In genomic region chr11:73198190-73198589, GRCm38 (mm10) we compare ENCODE assay signal across 8 mouse cellular contexts. TPM values are rescaled to one million over a fixed set of nuclear protein-coding genes. Genes with fewer than 3 reads are reported as not detected.
DNase-seq lines count a peak whose midpoint lies in the region; ATAC-seq lines count a peak whose summit lies in the region.

No protein-coding gene starts in this region.

- H3K9ac ChIP-seq in kidney, embryonic 16.5 days (replicated peaks; ENCODE audit: low read length): peak overlapping the region; percentile 87
- peak overlapping the region; percentile 71 for H3K9ac ChIP-seq in embryonic facial prominence, embryonic 11.5 days (replicated peaks; ENCODE audit: low read length)
- H3K9ac ChIP-seq in intestine, embryonic 14.5 days (ENCODE audit: low read length): peak overlapping the region; percentile 53
- H3K9ac ChIP-seq in midbrain, embryonic 16.5 days (ENCODE audit: low read depth, low read length): peak overlapping the region; percentile 90

- no peak for ATAC-seq in kidney, embryonic 16.5 days (ENCODE audit: low FRiP score, low TSS enrichment)
- no peak for ATAC-seq in embryonic facial prominence, embryonic 11.5 days (replicated peaks; ENCODE audit: insufficient number of reproducible peaks, low FRiP score, low TSS enrichment, low read depth)
- ATAC-seq in intestine, embryonic 14.5 days (replicated peaks; ENCODE audit: low FRiP score, low TSS enrichment, low read depth): no peak
- ATAC-seq in midbrain, embryonic 16.5 days: no peak

- no peak for DNase-seq in kidney, adult 9 months
- DNase-seq in embryonic facial prominence, embryonic 11.5 days (ENCODE audit: low spot score): no peak
- DNase-seq in intestine, embryonic 14.5 days (ENCODE audit: low spot score): no peak
- DNase-seq in gastrocnemius, postnatal 10 days: no peak
- DNase-seq in right cerebral cortex, adult 18-20 months: no peak
- no peak for DNase-seq in urinary bladder, postnatal 14 days (ENCODE audit: low spot score)

- peak overlapping the region; percentile 89 for H3K4me2 ChIP-seq in kidney, embryonic 16.5 days (replicated peaks; ENCODE audit: low read depth, low read length)
- H3K4me2 ChIP-seq in embryonic facial prominence, embryonic 11.5 days (ENCODE audit: low read depth, low read length): peak overlapping the region; percentile 97
- peak overlapping the region; percentile 96 for H3K4me2 ChIP-seq in intestine, embryonic 14.5 days (ENCODE audit: low read length)
- peak overlapping the region; percentile 91 for H3K4me2 ChIP-seq in midbrain, embryonic 16.5 days (ENCODE audit: low read length)

- peaks cover 15% of the 10 kb centered on the region for H3K4me1 ChIP-seq in kidney, embryonic 16.5 days (ENCODE audit: insufficient read depth, low read length)
- no peaks in the 10 kb centered on the region for H3K4me1 ChIP-seq in embryonic facial prominence, embryonic 11.5 days (ENCODE audit: control insufficient read depth, insufficient read depth, low read length)
- peaks cover 6% of the 10 kb centered on the region; the same call in 1 of the 2 replicates for H3K4me1 ChIP-seq in intestine, embryonic 14.5 days (replicated peaks; ENCODE audit: control insufficient read depth, insufficient read depth, low read length)
- peaks cover 11% of the 10 kb centered on the region for H3K4me1 ChIP-seq in midbrain, embryonic 16.5 days (ENCODE audit: control insufficient read depth, insufficient read depth, low read length)

- H3K27me3 ChIP-seq in kidney, embryonic 16.5 days (ENCODE audit: insufficient read depth, low read length): no peaks in the 10 kb centered on the region
- H3K27me3 ChIP-seq in embryonic facial prominence, embryonic 11.5 days (ENCODE audit: control insufficient read depth, insufficient read depth, low read length): no peaks in the 10 kb centered on the region
- H3K27me3 ChIP-seq in intestine, embryonic 14.5 days (replicated peaks; ENCODE audit: control insufficient read depth, insufficient read depth, low read length): no peaks in the 10 kb centered on the region
- H3K27me3 ChIP-seq in midbrain, embryonic 16.5 days (ENCODE audit: control insufficient read depth, insufficient read depth, low read depth, low read length): no peaks in the 10 kb centered on the region

- H3K9me3 ChIP-seq in kidney, embryonic 16.5 days (ENCODE audit: low read length): no peaks in the 10 kb centered on the region
- H3K9me3 ChIP-seq in embryonic facial prominence, embryonic 11.5 days (replicated peaks; ENCODE audit: control insufficient read depth, low read length): no peaks in the 10 kb centered on the region
- H3K9me3 ChIP-seq in intestine, embryonic 14.5 days (ENCODE audit: control insufficient read depth, low read length): no peaks in the 10 kb centered on the region
- no peaks in the 10 kb centered on the region for H3K9me3 ChIP-seq in midbrain, embryonic 16.5 days (replicated peaks; ENCODE audit: control insufficient read depth, low read length, poor library complexity, severe bottlenecking)

- H3K27ac ChIP-seq in kidney, embryonic 16.5 days (ENCODE audit: low read length): no peak overlapping the region
- H3K27ac ChIP-seq in embryonic facial prominence, embryonic 11.5 days (replicated peaks; ENCODE audit: low read depth, low read length): no peak overlapping the region
- H3K27ac ChIP-seq in intestine, embryonic 14.5 days (ENCODE audit: low read depth): no peak overlapping the region
- H3K27ac ChIP-seq in midbrain, embryonic 16.5 days (ENCODE audit: low read length): no peak overlapping the region; the same call in 1 of the 2 replicates

- H3K36me3 ChIP-seq in kidney, embryonic 16.5 days (ENCODE audit: insufficient read depth, low read length): no peaks in the 10 kb centered on the region
- H3K36me3 ChIP-seq in embryonic facial prominence, embryonic 11.5 days (replicated peaks; ENCODE audit: control insufficient read depth, insufficient read depth, low read depth, low read length): no peaks in the 10 kb centered on the region
- peaks cover 4% of the 10 kb centered on the region; the same call in 1 of the 2 replicates for H3K36me3 ChIP-seq in intestine, embryonic 14.5 days (ENCODE audit: control insufficient read depth, insufficient read depth, low read length)
- no peaks in the 10 kb centered on the region for H3K36me3 ChIP-seq in midbrain, embryonic 16.5 days (ENCODE audit: control insufficient read depth, insufficient read depth, low read length)

- peak overlapping the region; percentile 78 for H3K4me3 ChIP-seq in kidney, embryonic 16.5 days (ENCODE audit: low read length)
- H3K4me3 ChIP-seq in embryonic facial prominence, embryonic 11.5 days (ENCODE audit: low read depth, low read length): peak overlapping the region; percentile 67
- peak overlapping the region; percentile 72 for H3K4me3 ChIP-seq in intestine, embryonic 14.5 days (ENCODE audit: low read depth, low read length)
- H3K4me3 ChIP-seq in midbrain, embryonic 16.5 days (ENCODE audit: low read depth, low read length): peak overlapping the region; percentile 73

- WGBS in kidney, embryonic 16.5 days: 9% methylated on average over 1 of the region's 1 CpGs
- WGBS in embryonic facial prominence, embryonic 11.5 days: 5% methylated on average over 1 of the region's 1 CpGs
- WGBS in intestine, embryonic 14.5 days: 9% methylated on average over 1 of the region's 1 CpGs
- WGBS in midbrain, embryonic 16.5 days: 8% methylated on average over 1 of the region's 1 CpGs

RNA-seq across cellular contexts. Expression of gene Ctns, which starts 0.7 kb away (rescaled TPM):
- 21.5 and 22.4 TPM in 2 replicates for polyA plus RNA-seq in kidney, embryonic 16.5 days (2015; fragmentation: Nextera tagmentation; extraction: Ambion mirVana)
- polyA plus RNA-seq in embryonic facial prominence, embryonic 11.5 days (2014; fragmentation: Nextera tagmentation; extraction: Ambion mirVana): 22.4 and 22.8 TPM in 2 replicates
- 15.6 and 17.0 TPM in 2 replicates for polyA plus RNA-seq in intestine, embryonic 14.5 days (2014; fragmentation: Nextera tagmentation; extraction: Ambion mirVana)
- polyA plus RNA-seq in midbrain, embryonic 16.5 days (2015; fragmentation: Nextera tagmentation; extraction: Ambion mirVana): 18.6 and 20.1 TPM in 2 replicates
- 10 to 100 TPM in 1 of 2 experiments, 1 to 10 TPM in 1; 9.4 to 12.1 TPM for total RNA-seq in gastrocnemius, postnatal 10 days (2021)

RNA-seq across cellular contexts. Expression of gene Shpk, which starts 1.1 kb away (rescaled TPM):
- 2.4 and 2.6 TPM in 2 replicates for polyA plus RNA-seq in kidney, embryonic 16.5 days (2015; fragmentation: Nextera tagmentation; extraction: Ambion mirVana)
- 0.93 and 1.0 TPM in 2 replicates for polyA plus RNA-seq in embryonic facial prominence, embryonic 11.5 days (2014; fragmentation: Nextera tagmentation; extraction: Ambion mirVana)
- 1.1 and 1.2 TPM in 2 replicates for polyA plus RNA-seq in intestine, embryonic 14.5 days (2014; fragmentation: Nextera tagmentation; extraction: Ambion mirVana)
- 2.1 and 2.4 TPM in 2 replicates for polyA plus RNA-seq in midbrain, embryonic 16.5 days (2015; fragmentation: Nextera tagmentation; extraction: Ambion mirVana)
- 1 to 10 TPM; 1.9 TPM for total RNA-seq in gastrocnemius, postnatal 10 days (2021)

RNA-seq across cellular contexts. Expression of gene Tax1bp3, which starts 21.3 kb away (rescaled TPM):
- 231 and 251 TPM in 2 replicates for polyA plus RNA-seq in kidney, embryonic 16.5 days (2015; fragmentation: Nextera tagmentation; extraction: Ambion mirVana)
- 218 and 228 TPM in 2 replicates for polyA plus RNA-seq in embryonic facial prominence, embryonic 11.5 days (2014; fragmentation: Nextera tagmentation; extraction: Ambion mirVana)
- 233 and 258 TPM in 2 replicates for polyA plus RNA-seq in intestine, embryonic 14.5 days (2014; fragmentation: Nextera tagmentation; extraction: Ambion mirVana)
- polyA plus RNA-seq in midbrain, embryonic 16.5 days (2015; fragmentation: Nextera tagmentation; extraction: Ambion mirVana): 132 and 145 TPM in 2 replicates
- total RNA-seq in gastrocnemius, postnatal 10 days (2021): 10 to 100 TPM; 30.2 to 32.3 TPM

RNA-seq across cellular contexts. Expression of gene Emc6, which starts 21.4 kb away (rescaled TPM):
- 121 and 123 TPM in 2 replicates for polyA plus RNA-seq in kidney, embryonic 16.5 days (2015; fragmentation: Nextera tagmentation; extraction: Ambion mirVana)
- polyA plus RNA-seq in embryonic facial prominence, embryonic 11.5 days (2014; fragmentation: Nextera tagmentation; extraction: Ambion mirVana): 112 and 115 TPM in 2 replicates
- 123 and 130 TPM in 2 replicates for polyA plus RNA-seq in intestine, embryonic 14.5 days (2014; fragmentation: Nextera tagmentation; extraction: Ambion mirVana)
- 127 and 133 TPM in 2 replicates for polyA plus RNA-seq in midbrain, embryonic 16.5 days (2015; fragmentation: Nextera tagmentation; extraction: Ambion mirVana)
- total RNA-seq in gastrocnemius, postnatal 10 days (2021): 10 to 100 TPM; 70.7 to 81.6 TPM

RNA-seq across cellular contexts. Expression of gene Trpv1, which starts 35.9 kb away (rescaled TPM):
- polyA plus RNA-seq in kidney, embryonic 16.5 days (2015; fragmentation: Nextera tagmentation; extraction: Ambion mirVana): 0.24 TPM in 1 of 2 replicates, not detected in the other
- 0.15 and 0.29 TPM in 2 replicates for polyA plus RNA-seq in embryonic facial prominence, embryonic 11.5 days (2014; fragmentation: Nextera tagmentation; extraction: Ambion mirVana)
- polyA plus RNA-seq in intestine, embryonic 14.5 days (2014; fragmentation: Nextera tagmentation; extraction: Ambion mirVana): 0.07 TPM in 1 of 2 replicates, not detected in the other
- polyA plus RNA-seq in midbrain, embryonic 16.5 days (2015; fragmentation: Nextera tagmentation; extraction: Ambion mirVana): 0.20 and 0.38 TPM in 2 replicates
- under 1 TPM in 1 of 2 experiments, not detected in 1; 0.16 TPM for total RNA-seq in gastrocnemius, postnatal 10 days (2021)
